Mouse (Mus musculus): ENCODE results near the gene Ppp1r16b. TPM values are rescaled to one million over a fixed set of nuclear protein-coding genes. Genes with fewer than 3 reads are reported as not detected.
A peak's percentile ranks its signal among the peaks of the same experiment; 100 is the strongest.

Gene Ppp1r16b
- polyA plus RNA-seq, 1 experiment from 2014 or later: 4.6 TPM

- H3K4me3 ChIP-seq (ENCODE audit: low read depth, low read length): no peak overlapping the region
- no peak overlapping the region for H3K27ac ChIP-seq (replicated peaks; ENCODE audit: low read depth, low read length)
- H3K36me3 ChIP-seq (ENCODE audit: control insufficient read depth, insufficient read depth, low read length): no peaks in the 10 kb centered on the region
- no peaks in the 10 kb centered on the region for H3K27me3 ChIP-seq (ENCODE audit: control insufficient read depth, insufficient read depth, low read length)
- H3K4me2 ChIP-seq (ENCODE audit: low read depth, severe bottlenecking): no peak overlapping the region
- WGBS: 93% methylated on average over 5 of the region's 5 CpGs
- ATAC-seq (ENCODE audit: insufficient number of reproducible peaks, low FRiP score, low TSS enrichment, low read depth) (no peak), DNase-seq (ENCODE audit: low spot score) (no peak)
- H3K4me1 ChIP-seq (ENCODE audit: control insufficient read depth, insufficient read depth, low read length): no peaks in the 10 kb centered on the region
- no peak overlapping the region for H3K9ac ChIP-seq (ENCODE audit: low read length)
- no peaks in the 10 kb centered on the region for H3K9me3 ChIP-seq (ENCODE audit: control insufficient read depth, low read length)
Measured at GRCm38 (mm10) chr2:158702176-158702575, 37.0 kb downstream of the Ppp1r16b start.

GRCm38 (mm10) chr2:158704720-158705119 is 39.5 kb downstream of the Ppp1r16b start:
- DNase-seq (ENCODE audit: low spot score) (no peak), ATAC-seq (ENCODE audit: insufficient number of reproducible peaks, low FRiP score, low TSS enrichment, low read depth) (no peak)
- Histone ChIP-seq H3K9ac (ENCODE audit: low read length) (no peak overlapping the region), H3K4me3 (ENCODE audit: low read depth, low read length) (no peak overlapping the region), H3K4me1 (ENCODE audit: control insufficient read depth, insufficient read depth, low read length) (no peaks in the 10 kb centered on the region), H3K9me3 (ENCODE audit: control insufficient read depth, low read length) (no peaks in the 10 kb centered on the region), H3K4me2 (ENCODE audit: low read depth, severe bottlenecking) (no peak overlapping the region), H3K27me3 (ENCODE audit: control insufficient read depth, insufficient read depth, low read length) (no peaks in the 10 kb centered on the region), H3K36me3 (ENCODE audit: control insufficient read depth, insufficient read depth, low read length) (no peaks in the 10 kb centered on the region), H3K27ac (replicated peaks; ENCODE audit: low read depth, low read length) (no peak overlapping the region)
- WGBS: 71% methylated on average over 3 of the region's 3 CpGs

- Histone ChIP-seq H3K27me3 (ENCODE audit: control insufficient read depth, insufficient read depth, low read length) (no peaks in the 10 kb centered on the region), H3K4me1 (ENCODE audit: control insufficient read depth, insufficient read depth, low read length) (no peaks in the 10 kb centered on the region), H3K27ac (replicated peaks; ENCODE audit: low read depth, low read length) (no peak overlapping the region), H3K4me2 (ENCODE audit: low read depth, severe bottlenecking) (no peak overlapping the region), H3K9me3 (ENCODE audit: control insufficient read depth, low read length) (no peaks in the 10 kb centered on the region), H3K9ac (ENCODE audit: low read length) (no peak overlapping the region), H3K36me3 (ENCODE audit: control insufficient read depth, insufficient read depth, low read length) (no peaks in the 10 kb centered on the region), H3K4me3 (ENCODE audit: low read depth, low read length) (no peak overlapping the region)
- DNase-seq (ENCODE audit: low spot score) (no peak), ATAC-seq (ENCODE audit: insufficient number of reproducible peaks, low FRiP score, low TSS enrichment, low read depth) (no peak)
- 91% methylated on average over 6 of the region's 6 CpGs for WGBS
Measured at GRCm38 (mm10) chr2:158705529-158705928, 40.3 kb downstream of the Ppp1r16b start.

GRCm38 (mm10) chr2:158706704-158707408 is 41.7 kb downstream of the Ppp1r16b start:
- H3K4me3 ChIP-seq (ENCODE audit: low read depth, low read length): no peak overlapping the region
- ATAC-seq (ENCODE audit: insufficient number of reproducible peaks, low FRiP score, low TSS enrichment, low read depth) (no peak), DNase-seq (ENCODE audit: low spot score) (no peak)
- H3K4me2 ChIP-seq (ENCODE audit: low read depth, severe bottlenecking): no peak overlapping the region
- no peaks in the 10 kb centered on the region for H3K9me3 ChIP-seq (ENCODE audit: control insufficient read depth, low read length)
- H3K36me3 ChIP-seq (ENCODE audit: control insufficient read depth, insufficient read depth, low read length): no peaks in the 10 kb centered on the region
- WGBS: 83% methylated on average over 10 of the region's 10 CpGs
- H3K4me1 ChIP-seq (ENCODE audit: control insufficient read depth, insufficient read depth, low read length): no peaks in the 10 kb centered on the region
- H3K27ac ChIP-seq (replicated peaks; ENCODE audit: low read depth, low read length): no peak overlapping the region
- no peak overlapping the region for H3K9ac ChIP-seq (ENCODE audit: low read length)
- no peaks in the 10 kb centered on the region for H3K27me3 ChIP-seq (ENCODE audit: control insufficient read depth, insufficient read depth, low read length)

GRCm38 (mm10) chr2:158708121-158708520 is 42.9 kb downstream of the Ppp1r16b start:
- no peaks in the 10 kb centered on the region for H3K4me1 ChIP-seq (ENCODE audit: control insufficient read depth, insufficient read depth, low read length)
- WGBS: 92% methylated on average over 12 of the region's 12 CpGs

GRCm38 (mm10) chr2:158711929-158712751 is 46.9 kb downstream of the Ppp1r16b start:
- H3K27ac ChIP-seq (replicated peaks; ENCODE audit: low read depth, low read length): no peak overlapping the region
- no peaks in the 10 kb centered on the region for H3K9me3 ChIP-seq (ENCODE audit: control insufficient read depth, low read length)
- no peak overlapping the region for H3K4me2 ChIP-seq (ENCODE audit: low read depth, severe bottlenecking)
- ATAC-seq (ENCODE audit: insufficient number of reproducible peaks, low FRiP score, low TSS enrichment, low read depth) (no peak), DNase-seq (ENCODE audit: low spot score) (no peak)
- H3K36me3 ChIP-seq (ENCODE audit: control insufficient read depth, insufficient read depth, low read length): no peaks in the 10 kb centered on the region
- no peak overlapping the region for H3K9ac ChIP-seq (ENCODE audit: low read length)
- H3K4me3 ChIP-seq (ENCODE audit: low read depth, low read length): no peak overlapping the region
- H3K27me3 ChIP-seq (ENCODE audit: control insufficient read depth, insufficient read depth, low read length): no peaks in the 10 kb centered on the region
- 0 out of 2 replicates have a peak, but pooled peaks cover 3% of the 10 kb centered on the region for H3K4me1 ChIP-seq (ENCODE audit: control insufficient read depth, insufficient read depth, low read length)
- 59% methylated on average over 12 of the region's 12 CpGs for WGBS

More at GRCm38 (mm10) chr2:158708121-158708520, 42.9 kb downstream of the Ppp1r16b start:
- ATAC-seq (ENCODE audit: insufficient number of reproducible peaks, low FRiP score, low TSS enrichment, low read depth): no peak
- H3K4me2 ChIP-seq (ENCODE audit: low read depth, severe bottlenecking): no peak overlapping the region
- no peaks in the 10 kb centered on the region for H3K9me3 ChIP-seq (ENCODE audit: control insufficient read depth, low read length)
- DNase-seq (ENCODE audit: low spot score): no peak
- H3K9ac ChIP-seq (ENCODE audit: low read length): no peak overlapping the region
- no peak overlapping the region for H3K4me3 ChIP-seq (ENCODE audit: low read depth, low read length)
- no peaks in the 10 kb centered on the region for H3K27me3 ChIP-seq (ENCODE audit: control insufficient read depth, insufficient read depth, low read length)
- no peak overlapping the region for H3K27ac ChIP-seq (replicated peaks; ENCODE audit: low read depth, low read length)
- H3K36me3 ChIP-seq (ENCODE audit: control insufficient read depth, insufficient read depth, low read length): no peaks in the 10 kb centered on the region

GRCm38 (mm10) chr2:158714826-158715225 is 49.6 kb downstream of the Ppp1r16b start:
- no peak for ATAC-seq (ENCODE audit: insufficient number of reproducible peaks, low FRiP score, low TSS enrichment, low read depth)
- WGBS: 82% methylated on average over 6 of the region's 6 CpGs
- H3K9me3 ChIP-seq (ENCODE audit: control insufficient read depth, low read length): no peaks in the 10 kb centered on the region

GRCm38 (mm10) chr2:158716066-158716465 is 50.9 kb downstream of the Ppp1r16b start:
- H3K27ac ChIP-seq (replicated peaks; ENCODE audit: low read depth, low read length): no peak overlapping the region
- H3K9ac ChIP-seq (ENCODE audit: low read length): no peak overlapping the region
- no peaks in the 10 kb centered on the region for H3K36me3 ChIP-seq (ENCODE audit: control insufficient read depth, insufficient read depth, low read length)
- 25% methylated on average over 5 of the region's 5 CpGs for WGBS
- no peaks in the 10 kb centered on the region for H3K27me3 ChIP-seq (ENCODE audit: control insufficient read depth, insufficient read depth, low read length)
- ATAC-seq (ENCODE audit: insufficient number of reproducible peaks, low FRiP score, low TSS enrichment, low read depth) (no peak), DNase-seq (ENCODE audit: low spot score) (no peak)
- H3K4me3 ChIP-seq (ENCODE audit: low read depth, low read length): no peak overlapping the region
- H3K4me1 ChIP-seq (ENCODE audit: control insufficient read depth, insufficient read depth, low read length): 0 out of 2 replicates have a peak, but pooled peaks cover 3% of the 10 kb centered on the region
- no peaks in the 10 kb centered on the region for H3K9me3 ChIP-seq (ENCODE audit: control insufficient read depth, low read length)
- H3K4me2 ChIP-seq (ENCODE audit: low read depth, severe bottlenecking): peak overlapping the region; percentile 4; the same call in 1 of the 2 replicates

More at GRCm38 (mm10) chr2:158714826-158715225, 49.6 kb downstream of the Ppp1r16b start:
- Histone ChIP-seq H3K4me3 (ENCODE audit: low read depth, low read length) (no peak overlapping the region), H3K36me3 (ENCODE audit: control insufficient read depth, insufficient read depth, low read length) (no peaks in the 10 kb centered on the region), H3K4me2 (ENCODE audit: low read depth, severe bottlenecking) (no peak overlapping the region), H3K4me1 (ENCODE audit: control insufficient read depth, insufficient read depth, low read length) (0 out of 2 replicates have a peak, but pooled peaks cover 3% of the 10 kb centered on the region), H3K27ac (replicated peaks; ENCODE audit: low read depth, low read length) (no peak overlapping the region), H3K9ac (ENCODE audit: low read length) (no peak overlapping the region), H3K27me3 (ENCODE audit: control insufficient read depth, insufficient read depth, low read length) (no peaks in the 10 kb centered on the region)
- no peak for DNase-seq (ENCODE audit: low spot score)

Measured in limb, embryonic 11.5 days (tissue).